Mouse (Mus musculus) cerebellum, adult 2 months (tissue): ENCODE measurements at regions not wholly inside any gene's neighbourhood (a gene's known extent, or its start where the extent isn't known, plus 50 kb on each side); places are given as distances from the start of the nearest gene placed in this dataset.

Source experiments
- DNase-seq, 2 experiments: peaks; one replicate each; pipeline ENCODE4 v3.0.0; 2021
- H3K27ac ChIP-seq: fragments of 200-500 bp; 2 replicates; pipeline ENCODE4 v1.5.1; 2012; ENCODE audit warnings: low read length, control low read depth, inconsistent platforms; ENCODE audit not compliant: insufficient read depth
- H3K27me3 ChIP-seq: fragments of 200-500 bp; 2 replicates; pipeline ENCODE4 v1.6.1; 2012; ENCODE audit warnings: inconsistent platforms, mild to moderate bottlenecking, low read length, moderate library complexity; ENCODE audit not compliant: control insufficient read depth, insufficient read depth
- H3K4me1 ChIP-seq: fragments of 200-500 bp; 2 replicates; pipeline ENCODE4 v1.6.1; 2011; ENCODE audit warnings: low read length; ENCODE audit not compliant: control insufficient read depth, insufficient read depth
- H3K4me3 ChIP-seq: fragments of 200-500 bp; replicated peaks from 2 replicates; pipeline ENCODE3; 2011; ENCODE audit warnings: mild to moderate bottlenecking, low read depth, low read length, control low read depth; ENCODE audit not compliant: insufficient read depth
- CTCF ChIP-seq: fragments of 200-500 bp; IDR thresholded peaks from 2 replicates; pipeline ENCODE4 v1.5.1; 2011; ENCODE audit warnings: low read depth, mild to moderate bottlenecking, control low read depth, low read length, moderate library complexity, borderline replicate concordance; ENCODE audit not compliant: insufficient read depth
- POLR2A ChIP-seq: fragments of 200-500 bp; IDR thresholded peaks from 2 replicates; pipeline ENCODE4 v1.6.1; 2011; ENCODE audit warnings: low read length, control low read depth, borderline replicate concordance; ENCODE audit not compliant: insufficient read depth
- WGBS: fragments of 180-500 bp; shearing (Covaris S2); methylation state at CpG from one replicate; pipeline ENCODE4 v1.1.7; 2018; 5-methylcytosine and 5-hydroxymethylcytosine counted together

GRCm38 (mm10) chr8:113028880-113029279 is 459.0 kb downstream of the Cntnap4 start:
- no peak for DNase-seq
- Histone ChIP-seq H3K4me3 (no peak overlapping the region), H3K27ac (no peak overlapping the region), H3K27me3 (no peaks in the 10 kb centered on the region), H3K4me1 (no peaks in the 10 kb centered on the region)
- 62% methylated on average over 9 of the region's 9 CpGs for WGBS
- no peak for TF ChIP-seq POLR2A
- no peak for TF ChIP-seq CTCF

- H3K27me3 ChIP-seq, result no peaks in the 10 kb centered on the region
- no peak for DNase-seq
- no peak for TF ChIP-seq POLR2A
- no peak for TF ChIP-seq CTCF
- no peak overlapping the region for H3K27ac ChIP-seq
- no peak overlapping the region for H3K4me3 ChIP-seq
- no peaks in the 10 kb centered on the region for H3K4me1 ChIP-seq
- WGBS, result 66% methylated on average over 8 of the region's 8 CpGs
Measured at GRCm38 (mm10) chr8:113051770-113052473, 482.1 kb downstream of the Cntnap4 start.

GRCm38 (mm10) chr8:113065246-113066169 is 495.7 kb downstream of the Cntnap4 start:
- Histone ChIP-seq H3K4me3 (no peak overlapping the region), H3K4me1 (peaks cover 11% of the 10 kb centered on the region; the same call in 1 of the 2 replicates), H3K27me3 (no peaks in the 10 kb centered on the region), H3K27ac (no peak overlapping the region; the same call in 1 of the 2 replicates)
- DNase-seq, result peak; percentile 19 to 56
- TF ChIP-seq POLR2A (no peak), CTCF (no peak)
- WGBS, result 2% methylated on average over 2 of the region's 2 CpGs

DNA sequence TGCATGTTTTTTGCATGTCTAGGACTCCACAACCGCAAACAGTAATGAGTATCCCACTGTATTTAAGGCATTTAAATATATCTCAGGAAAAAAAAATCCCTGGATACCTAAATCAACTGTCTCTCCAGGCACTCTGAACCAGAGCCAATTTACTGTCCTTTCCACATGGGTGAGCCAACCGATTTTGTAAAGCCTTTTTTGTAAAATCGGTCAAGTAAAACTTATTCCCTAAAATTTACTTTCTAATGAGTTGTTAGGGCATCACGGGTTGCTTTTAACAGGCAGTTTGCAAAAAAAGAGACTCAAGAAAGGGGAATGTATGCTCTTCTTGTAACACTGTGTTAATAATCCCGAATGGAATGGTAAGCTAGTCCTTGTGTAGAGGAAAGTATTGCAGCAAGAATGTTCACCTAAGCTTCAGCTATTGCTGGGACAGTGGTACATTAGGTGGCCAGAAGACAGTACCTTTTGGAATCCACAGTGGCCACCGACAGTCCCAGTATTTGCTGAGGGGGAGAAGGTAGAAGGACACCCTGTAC is 496.4 kb downstream of the Cntnap4 start:
- TF ChIP-seq POLR2A, result no peak
- TF ChIP-seq CTCF, result no peak
- DNase-seq, result peak in 1 of 2 experiments; percentile 33
- Histone ChIP-seq H3K4me3 (no peak overlapping the region), H3K27me3 (no peaks in the 10 kb centered on the region), H3K4me1 (peaks cover 11% of the 10 kb centered on the region; the same call in 1 of the 2 replicates), H3K27ac (no peak overlapping the region)
- WGBS, result 29% methylated on average over 6 of the region's 6 CpGs

DNA sequence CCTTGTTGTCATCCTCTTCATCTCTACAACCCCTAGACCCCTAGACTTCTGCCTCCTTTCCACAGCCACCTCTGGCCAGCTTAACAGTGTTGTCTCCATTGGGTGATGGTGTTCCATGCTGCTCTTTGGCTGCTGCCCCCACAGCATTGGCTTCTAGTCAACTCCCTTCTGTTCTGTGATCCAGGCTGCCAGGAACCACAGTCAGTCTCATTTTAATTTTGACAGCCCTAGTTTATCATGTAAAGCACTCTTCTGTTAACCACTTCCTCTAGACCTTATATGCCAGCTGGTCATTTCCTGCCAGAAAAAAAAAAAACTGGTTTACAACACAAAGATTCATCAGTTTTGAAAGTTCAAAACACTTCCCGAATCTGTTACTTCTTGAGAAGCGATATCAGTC is 514.1 kb downstream of the Cntnap4 start:
- WGBS, result 77% methylated on average over 2 of the region's 2 CpGs
- no peak for TF ChIP-seq CTCF
- TF ChIP-seq POLR2A, result no peak

GRCm38 (mm10) chr8:113087586-113087985 is 517.7 kb downstream of the Cntnap4 start:
- 38% methylated on average over 1 of the region's 1 CpGs for WGBS
- Histone ChIP-seq H3K27ac (no peak overlapping the region), H3K4me1 (peaks cover 2% of the 10 kb centered on the region; the same call in 1 of the 2 replicates), H3K4me3 (no peak overlapping the region), H3K27me3 (no peaks in the 10 kb centered on the region)
- DNase-seq, result peak in 1 of 2 experiments; percentile 8
- TF ChIP-seq POLR2A (no peak), CTCF (no peak)

More for the DNA sequence above, 514.1 kb downstream of the Cntnap4 start:
- DNase-seq, result peak in 1 of 2 experiments; percentile 23
- no peak overlapping the region for H3K27ac ChIP-seq
- H3K4me3 ChIP-seq, result no peak overlapping the region
- H3K4me1 ChIP-seq, result peaks cover 2% of the 10 kb centered on the region; the same call in 1 of the 2 replicates
- no peaks in the 10 kb centered on the region for H3K27me3 ChIP-seq

DNA sequence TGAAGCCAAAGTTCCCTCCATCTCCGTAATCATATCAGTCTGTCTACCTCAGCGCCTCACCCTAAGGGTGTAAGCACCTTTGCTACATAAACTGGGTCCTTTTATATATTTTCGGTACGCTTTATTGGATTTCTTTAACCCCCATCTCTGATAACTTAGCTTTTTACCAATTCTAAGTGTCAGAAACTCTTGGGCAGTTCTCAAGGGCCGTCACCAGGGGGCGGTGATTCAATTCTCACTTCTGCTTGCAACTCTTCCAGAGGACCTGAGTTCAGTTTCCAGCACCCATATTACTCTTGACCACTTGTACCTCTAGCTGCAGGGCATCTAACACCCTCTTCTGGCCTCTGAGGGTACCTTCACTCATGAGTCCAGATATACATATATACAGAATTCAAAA is 523.7 kb upstream of the Mon1b start:
- DNase-seq, result no peak
- TF ChIP-seq CTCF (no peak), POLR2A (no peak)
- WGBS, result 79% methylated on average over 6 of the region's 6 CpGs

More for the DNA sequence above, 523.7 kb upstream of the Mon1b start:
- Histone ChIP-seq H3K27me3 (no peaks in the 10 kb centered on the region), H3K27ac (no peak overlapping the region), H3K4me3 (no peak overlapping the region), H3K4me1 (no peaks in the 10 kb centered on the region)
